Mouse (Mus musculus) embryonic fibroblast, embryonic 13.5 days (primary cell): Measurements from ENCODE around the gene Gm9268. TPM values are rescaled to one million over a fixed set of nuclear protein-coding genes. Genes with fewer than 3 reads are reported as not detected.
"Not testable (repeated sequence)": the region's sequence is repeated elsewhere in the genome, so short reads cannot be mapped to it uniquely, and the experiment has no call there.

Experiments
- H3K27ac ChIP-seq: 2 replicates; pipeline ENCODE4 v1.5.1; 2012; ENCODE audit warnings: low read length, control low read depth, inconsistent platforms; ENCODE audit not compliant: insufficient read depth
- H3K4me1 ChIP-seq: 2 replicates; pipeline ENCODE4 v1.6.1; 2011; ENCODE audit warnings: low read length; ENCODE audit not compliant: control insufficient read depth, insufficient read depth
- H3K4me3 ChIP-seq: 2 replicates; pipeline ENCODE4 v1.5.1; 2011; ENCODE audit warnings: mild to moderate bottlenecking, control low read depth, low read length; ENCODE audit not compliant: insufficient read depth
- CTCF ChIP-seq: IDR thresholded peaks from 2 replicates; pipeline ENCODE4 v1.5.1; 2011; ENCODE audit warnings: mild to moderate bottlenecking, control low read depth, low read length, moderate library complexity, borderline replicate concordance; ENCODE audit not compliant: insufficient read depth
- POLR2A ChIP-seq: IDR thresholded peaks from 2 replicates; pipeline ENCODE4 v1.6.1; 2011; ENCODE audit warnings: low read depth, mild to moderate bottlenecking, control low read depth, low read length, moderate library complexity
- polyA plus RNA-seq: library from polyadenylated mRNA; stranded (reverse); fragments of >200 nt; gene quantifications from 2 replicates; pipeline ENCODE4 v1.2.4, GENCODE M21; 2011; ENCODE audit warnings: low read depth; ENCODE audit not compliant: missing spikeins, insufficient read length

The Gm9268 gene
- not detected in 2 replicates for polyA plus RNA-seq

DNA sequence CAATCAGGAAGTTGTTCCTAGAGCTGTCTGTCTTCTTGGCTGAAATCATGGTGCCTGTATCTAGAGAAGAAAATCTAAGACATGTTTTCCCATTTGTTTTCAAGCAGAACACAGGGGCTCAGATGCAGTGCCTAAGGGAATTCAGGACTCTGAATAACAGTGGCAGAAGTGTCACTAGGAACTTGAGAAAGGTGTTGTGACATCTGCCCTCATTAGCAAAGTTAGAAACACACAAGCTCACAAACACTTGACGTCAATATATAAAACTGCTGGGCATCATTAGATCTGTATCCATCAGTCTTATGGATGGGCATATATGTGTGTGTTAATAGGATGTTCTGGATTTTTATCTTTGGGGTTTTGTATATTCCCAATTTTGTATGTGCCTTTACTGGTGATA is at the start of gene Gm9268:
Gene Gm9268 (plus strand): TSS at position 301 of the 400 bp plus-strand sequence.
- H3K27ac ChIP-seq, H3K4me1 ChIP-seq, H3K4me3 ChIP-seq: not testable (repeated sequence)

DNA sequence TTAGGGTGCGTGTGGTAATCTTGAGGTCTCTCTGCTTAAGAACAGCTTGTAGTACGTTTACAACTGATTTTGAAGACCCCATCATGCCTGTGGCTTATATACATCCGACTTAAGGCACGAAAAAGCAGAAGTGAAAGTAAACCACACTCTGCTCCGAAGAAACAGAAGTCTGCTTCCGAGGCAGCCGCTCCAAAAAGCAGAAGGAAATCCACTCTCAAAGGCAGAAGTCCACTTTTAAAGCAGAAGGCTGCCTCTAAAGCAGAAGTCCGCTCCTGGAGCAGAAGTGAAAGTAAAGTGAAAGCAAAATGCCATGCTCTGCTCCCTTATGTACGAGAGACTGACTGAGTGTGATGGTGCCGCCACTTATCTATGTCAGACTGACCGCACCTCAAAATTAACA is 38.5 kb upstream of the Gm9268 start:
- no peak overlapping the region for H3K4me3 ChIP-seq
- no peak overlapping the region for H3K27ac ChIP-seq
- H3K4me1 ChIP-seq = no peaks in the 10 kb centered on the region
- TF ChIP-seq CTCF (no peak), POLR2A (no peak)

DNA sequence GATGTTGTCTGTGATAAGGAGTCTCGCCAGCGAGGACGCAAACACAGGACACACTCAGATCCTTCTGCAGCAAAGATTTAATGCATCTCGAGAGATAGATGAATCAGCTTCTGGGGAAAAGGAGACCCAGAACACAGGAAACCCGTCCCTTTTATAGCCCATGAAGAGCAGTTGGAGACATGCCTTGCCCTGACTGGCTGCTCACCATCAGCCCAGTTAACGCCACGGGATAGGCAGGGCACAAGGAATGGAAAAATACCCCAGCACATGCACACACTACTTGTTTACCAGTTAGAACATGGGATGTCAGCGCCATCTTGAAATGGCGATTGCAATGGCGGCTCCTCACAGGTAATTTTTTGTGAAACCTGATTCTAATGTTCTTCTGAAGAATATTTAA is 37.8 kb upstream of the Gm9268 start:
- no peak overlapping the region for H3K4me3 ChIP-seq
- TF ChIP-seq CTCF = no peak
- no peak for TF ChIP-seq POLR2A
- no peaks in the 10 kb centered on the region for H3K4me1 ChIP-seq
- H3K27ac ChIP-seq = no peak overlapping the region

DNA sequence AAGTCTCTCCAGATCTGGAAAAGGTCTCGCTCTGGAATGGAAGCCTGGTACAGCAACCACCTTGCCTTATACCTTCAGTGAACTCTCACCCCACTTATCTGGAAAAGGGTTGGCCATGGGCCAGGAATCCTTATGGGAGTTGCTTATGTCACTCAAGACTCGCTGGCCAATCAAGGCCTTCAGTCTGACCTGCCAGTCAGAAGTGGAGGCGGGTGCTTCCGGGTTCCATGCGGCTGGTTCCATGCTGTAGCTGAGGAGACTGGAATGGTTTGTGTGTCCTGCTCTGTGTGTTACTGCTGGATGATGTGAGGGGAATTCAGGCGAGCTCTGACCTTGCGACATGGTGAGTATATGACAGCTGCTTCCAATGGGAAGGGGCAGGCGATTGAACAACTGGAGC is 59.3 kb downstream of the Gm9268 start:
- Histone ChIP-seq H3K4me1 (no peaks in the 10 kb centered on the region), H3K27ac (no peak overlapping the region), H3K4me3 (no peak overlapping the region)
- TF ChIP-seq CTCF (no peak), POLR2A (no peak)

Other genes with a start within 250 kb of the Gm9268 start
- gene Vmn2r62, start 225.2 kb upstream of the Gm9268 start, polyA plus RNA-seq = not detected in 2 replicates
- gene Gm2381, start 151.5 kb upstream of the Gm9268 start, polyA plus RNA-seq = 0.18 TPM in 1 of 2 replicates, not detected in the other
- not detected in 2 replicates for gene Vmn2r63, start 84.9 kb upstream of the Gm9268 start, polyA plus RNA-seq
- gene Zfp936, start 95.5 kb downstream of the Gm9268 start, polyA plus RNA-seq = 0.19 TPM in 1 of 2 replicates, not detected in the other